Mouse (Mus musculus): ENCODE measurements around the gene Usp42. TPM values are rescaled to one million over a fixed set of nuclear protein-coding genes. Genes with fewer than 3 reads are reported as not detected.

Gene Usp42
- total RNA-seq, 2 experiments from 2014 or later = 5.3 to 6.1 TPM

DNA sequence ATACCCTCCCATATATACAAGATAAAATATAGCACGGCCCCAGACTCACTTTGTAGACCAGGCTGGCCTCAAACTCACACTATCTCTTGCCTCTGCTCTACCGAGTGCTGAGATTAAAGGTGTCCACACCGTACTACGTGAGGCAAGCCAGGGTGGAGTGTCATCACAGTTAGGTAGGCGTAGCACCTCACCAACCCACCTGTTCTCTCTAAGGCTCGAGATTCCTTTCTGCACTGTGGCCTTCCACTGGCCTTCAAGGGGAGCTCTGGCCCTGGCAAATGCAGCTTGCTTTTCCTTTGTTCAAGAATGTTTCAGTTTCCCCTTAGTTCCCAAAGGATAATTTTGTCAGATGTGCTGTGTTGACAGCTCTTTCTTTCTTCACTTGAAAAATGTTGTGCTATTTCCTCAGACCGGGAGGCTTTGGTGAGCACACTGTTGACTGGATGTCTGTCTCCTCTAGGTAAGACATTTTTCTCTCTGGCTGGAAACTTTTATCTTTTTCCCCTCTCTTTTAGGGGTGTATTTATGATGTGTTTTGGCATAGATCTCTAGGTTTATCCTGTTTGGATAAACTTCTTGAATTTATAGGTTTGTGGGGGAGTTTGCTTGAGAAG, 68.9 kb downstream of the Usp42 start:
- TF ChIP-seq CTCF (IDR thresholded peaks at IDR 0.05) = no peak
- H3K4me3 ChIP-seq = no peak overlapping the region
- intact Hi-C loops (cut with DNase I) = no loop called here
- peak overlapping the region; percentile 29; the same call in 1 of the 2 replicates for H3K27ac ChIP-seq
- DNase-seq = no peak

Other genes with a start within 250 kb of the Usp42 start
- gene Rac1, start 204.2 kb downstream of the Usp42 start, total RNA-seq (2021) = 100 to 1,000 TPM; 211 to 236 TPM
- gene Cyth3, start 109.8 kb downstream of the Usp42 start, total RNA-seq (2021) = 10 to 100 TPM; 10.7 to 15.8 TPM
- gene Eif2ak1, start 85.5 kb upstream of the Usp42 start, total RNA-seq (2021) = 10 to 100 TPM; 26.2 to 26.3 TPM
- not detected for gene Ankrd61, start 165.4 kb upstream of the Usp42 start, total RNA-seq (2021)
- 100 to 1,000 TPM in 1 of 2 experiments, 10 to 100 TPM in 1; 92.4 to 118 TPM for gene Aimp2, start 177.6 kb upstream of the Usp42 start, total RNA-seq (2021)
- 1 to 10 TPM; 3.5 to 4.7 TPM for gene Pms2, start 177.7 kb upstream of the Usp42 start, total RNA-seq (2021)
- not detected for gene Gm42421, start 195.9 kb upstream of the Usp42 start, total RNA-seq (2021)
- under 1 TPM; 0.31 to 0.84 TPM for gene Rsph10b, start 200.8 kb upstream of the Usp42 start, total RNA-seq (2021)

All from gastrocnemius, adult 2 months (tissue).